Mouse (Mus musculus) forebrain, embryonic 13.5 days (tissue): Measurements from ENCODE around the gene Tpte. TPM values are rescaled to one million over a fixed set of nuclear protein-coding genes. Genes with fewer than 3 reads are reported as not detected.
A peak's percentile ranks its signal among the peaks of the same experiment; 100 is the strongest.
"Not testable (repeated sequence)": the region's sequence is repeated elsewhere in the genome, so short reads cannot be mapped to it uniquely, and the experiment has no call there.

Source experiments
- ATAC-seq: fragments of 200-750 bp; cut with Nextera tagmentation; 2 replicates; pipeline ENCODE4 v1.8.0; 2017
- H3K27ac ChIP-seq: fragments of 300-500 bp; sonication (generic); 2 replicates; pipeline ENCODE4 v1.5.1; 2015; ENCODE audit warnings: inconsistent platforms, mild to moderate bottlenecking, moderate library complexity
- H3K27me3 ChIP-seq: fragments of 300-500 bp; sonication (generic); 2 replicates; pipeline ENCODE4 v1.6.1; 2015; ENCODE audit warnings: mild to moderate bottlenecking, inconsistent platforms
- H3K36me3 ChIP-seq: fragments of 300-500 bp; sonication (generic); 2 replicates; pipeline ENCODE4 v1.6.1; 2015; ENCODE audit warnings: mild to moderate bottlenecking, inconsistent platforms; ENCODE audit not compliant: poor library complexity, severe bottlenecking
- H3K4me1 ChIP-seq: fragments of 300-500 bp; sonication (generic); 2 replicates; pipeline ENCODE4 v1.6.1; 2015; ENCODE audit warnings: inconsistent platforms
- H3K4me2 ChIP-seq: fragments of 300-500 bp; sonication (generic); 2 replicates; pipeline ENCODE4 v1.6.1; 2015; ENCODE audit warnings: inconsistent platforms, mild to moderate bottlenecking, moderate library complexity
- H3K4me3 ChIP-seq: fragments of 300-500 bp; sonication (generic); 2 replicates; pipeline ENCODE4 v1.5.1; 2015; ENCODE audit warnings: mild to moderate bottlenecking, inconsistent platforms
- H3K9ac ChIP-seq: fragments of 300-500 bp; sonication (generic); 2 replicates; pipeline ENCODE4 v1.6.1; 2015; ENCODE audit warnings: mild to moderate bottlenecking, inconsistent platforms
- H3K9me3 ChIP-seq: fragments of 300-500 bp; sonication (generic); replicated peaks from 2 replicates; pipeline ENCODE4 v1.6.1; 2016; ENCODE audit warnings: inconsistent platforms
- WGBS: fragments of 180-500 bp; shearing (Covaris S2); methylation state at CpG from one replicate; pipeline ENCODE4 v1.1.7; 2015; 5-methylcytosine and 5-hydroxymethylcytosine counted together
- polyA plus RNA-seq: library from polyadenylated mRNA; unstranded; fragments of >200 nt; fragmentation: Nextera tagmentation; extraction: Ambion mirVana; gene quantifications from 2 replicates; pipeline ENCODE4 v1.2.1, GENCODE M21; 2015

Gene Tpte
- polyA plus RNA-seq, 1 experiment from 2014 or later, result not detected

DNA sequence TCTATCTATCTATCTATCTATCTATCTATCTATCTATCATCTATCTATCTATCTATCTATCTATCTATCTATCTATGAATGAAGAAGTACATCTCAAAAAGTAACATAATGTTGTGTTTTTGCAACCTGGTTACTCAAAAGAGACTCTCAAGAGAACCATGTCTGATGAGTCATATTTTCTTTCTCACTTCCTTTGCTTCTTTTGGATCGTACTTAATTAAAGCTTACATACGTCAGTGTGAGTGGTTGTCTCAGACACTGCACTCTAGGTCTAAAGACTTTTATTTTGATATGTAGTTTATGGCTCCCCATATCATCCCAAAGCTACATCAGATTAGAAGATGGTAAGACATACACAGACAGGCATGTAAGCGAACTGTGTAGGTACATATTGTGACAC lies 10.1 kb upstream of the Tpte start:
- no peak overlapping the region for H3K4me2 ChIP-seq
- H3K27ac ChIP-seq, result no peak overlapping the region
- 84% methylated on average over 3 of the region's 3 CpGs for WGBS
- no peaks in the 10 kb centered on the region for H3K27me3 ChIP-seq
- no peaks in the 10 kb centered on the region for H3K4me1 ChIP-seq
- H3K9ac ChIP-seq, result no peak overlapping the region
- H3K4me3 ChIP-seq, result no peak overlapping the region
- no peaks in the 10 kb centered on the region for H3K36me3 ChIP-seq
- no peak for ATAC-seq
- H3K9me3 ChIP-seq, result no peaks in the 10 kb centered on the region

DNA sequence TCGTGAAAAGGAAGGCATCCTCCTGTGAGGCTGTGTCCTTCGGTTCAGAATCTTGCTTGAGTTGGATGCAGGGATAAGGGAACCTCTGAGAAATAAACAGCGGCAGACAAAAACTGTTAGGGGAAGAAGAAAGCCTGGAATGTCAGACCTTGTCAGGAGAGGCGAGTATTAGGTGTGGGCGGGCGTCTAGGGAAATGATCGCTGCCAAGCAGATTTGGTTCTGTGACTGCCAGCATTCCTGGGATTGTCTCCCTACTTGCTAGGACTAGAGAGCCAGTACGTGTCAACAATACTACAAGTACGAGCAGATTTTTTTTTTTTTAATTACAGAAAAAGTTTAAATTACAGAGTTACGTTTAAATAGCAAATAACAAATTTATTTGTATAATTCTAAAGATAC lies 8.6 kb upstream of the Tpte start:
- 79% methylated on average over 10 of the region's 10 CpGs for WGBS

DNA sequence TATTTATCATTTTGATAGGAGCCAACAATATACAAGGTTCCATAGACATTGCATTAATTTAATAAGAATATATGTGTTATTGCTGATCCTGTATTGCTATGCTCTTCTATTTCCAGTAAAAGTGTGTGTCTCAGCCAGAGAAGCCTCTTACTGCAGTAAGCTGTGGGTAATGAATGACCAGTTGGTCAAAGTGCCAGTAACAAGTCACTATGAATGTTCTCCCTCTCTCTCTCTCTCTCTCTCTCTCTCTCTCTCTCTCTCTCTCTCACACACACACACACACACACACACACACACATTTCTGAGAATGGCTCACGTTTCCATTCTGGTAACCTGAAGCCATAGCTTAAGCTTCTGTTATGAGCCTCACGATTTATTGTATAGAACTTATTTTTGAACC lies 19.1 kb downstream of the Tpte start:
- H3K36me3 ChIP-seq, result no peaks in the 10 kb centered on the region
- H3K4me3 ChIP-seq, result no peak overlapping the region
- no peak overlapping the region for H3K4me2 ChIP-seq
- ATAC-seq, result no peak
- H3K9ac ChIP-seq, result no peak overlapping the region
- H3K27ac ChIP-seq, result no peak overlapping the region
- no peaks in the 10 kb centered on the region for H3K27me3 ChIP-seq
- WGBS, result 39% methylated on average over 2 of the region's 2 CpGs
- H3K9me3 ChIP-seq, result no peaks in the 10 kb centered on the region
- peaks cover 8% of the 10 kb centered on the region for H3K4me1 ChIP-seq

More for the DNA sequence above, 8.6 kb upstream of the Tpte start:
- no peak overlapping the region for H3K27ac ChIP-seq
- H3K9me3 ChIP-seq, result no peaks in the 10 kb centered on the region
- no peak overlapping the region for H3K4me3 ChIP-seq
- no peaks in the 10 kb centered on the region for H3K36me3 ChIP-seq
- ATAC-seq, result no peak
- no peaks in the 10 kb centered on the region for H3K4me1 ChIP-seq
- H3K4me2 ChIP-seq, result no peak overlapping the region
- no peaks in the 10 kb centered on the region for H3K27me3 ChIP-seq
- H3K9ac ChIP-seq, result no peak overlapping the region

DNA sequence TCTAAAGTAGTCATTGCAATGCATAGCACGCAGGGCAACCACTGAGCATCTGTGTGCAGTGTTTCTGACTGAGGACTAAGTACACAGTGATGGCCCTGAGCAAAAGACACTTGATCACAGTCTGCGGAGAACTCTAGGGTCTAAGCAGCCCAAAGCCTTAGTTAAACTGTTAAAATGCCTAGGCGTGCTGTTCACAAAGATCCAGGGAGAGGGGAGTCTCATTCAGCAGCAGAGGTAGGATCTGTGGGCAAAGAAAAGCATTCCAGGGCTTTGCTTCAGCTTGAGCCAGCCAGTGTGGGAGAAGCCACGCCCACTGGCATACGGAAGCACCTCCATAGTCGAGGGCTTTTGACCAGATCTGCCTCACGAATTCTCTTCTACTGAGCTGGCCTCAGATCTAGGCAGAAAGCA lies 19.7 kb downstream of the Tpte start:
- WGBS, result 14% methylated on average over 7 of the region's 7 CpGs
- H3K27me3 ChIP-seq, result no peaks in the 10 kb centered on the region
- no peaks in the 10 kb centered on the region for H3K9me3 ChIP-seq
- H3K4me3 ChIP-seq, result peak overlapping the region; percentile 26
- no peak overlapping the region for H3K27ac ChIP-seq
- H3K9ac ChIP-seq, result 0 out of 2 replicates have a peak overlapping the region, but pooled peaks have one; percentile 21
- peak overlapping the region; percentile 56 for H3K4me2 ChIP-seq
- H3K36me3 ChIP-seq, result no peaks in the 10 kb centered on the region
- peaks cover 8% of the 10 kb centered on the region for H3K4me1 ChIP-seq
- peak; percentile 91 for ATAC-seq

DNA sequence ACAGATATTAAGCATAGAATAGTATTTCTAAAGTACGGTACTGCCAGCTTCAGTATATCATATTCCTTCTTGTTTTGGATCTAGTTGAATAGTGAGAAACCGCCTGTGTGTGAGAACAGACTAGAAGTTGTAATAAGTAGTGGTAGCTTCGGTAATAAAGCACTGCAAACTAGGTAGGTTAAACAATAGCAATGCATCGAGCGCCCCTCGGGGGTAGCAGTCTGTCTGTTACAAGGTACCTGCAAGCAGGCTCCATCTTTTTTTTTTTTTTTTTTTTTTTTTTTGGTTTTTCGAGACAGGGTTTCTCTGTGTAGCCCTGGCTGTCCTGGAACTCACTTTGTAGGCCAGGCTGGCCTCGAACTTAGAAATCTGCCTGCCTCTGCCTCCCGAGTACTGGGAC lies 20.8 kb downstream of the Tpte start:
- not testable (repeated sequence) for H3K4me3 ChIP-seq, H3K4me1 ChIP-seq, H3K9ac ChIP-seq, H3K27ac ChIP-seq, H3K4me2 ChIP-seq, ATAC-seq, H3K36me3 ChIP-seq, H3K27me3 ChIP-seq, H3K9me3 ChIP-seq
- WGBS, result 86% methylated on average over 9 of the region's 9 CpGs

DNA sequence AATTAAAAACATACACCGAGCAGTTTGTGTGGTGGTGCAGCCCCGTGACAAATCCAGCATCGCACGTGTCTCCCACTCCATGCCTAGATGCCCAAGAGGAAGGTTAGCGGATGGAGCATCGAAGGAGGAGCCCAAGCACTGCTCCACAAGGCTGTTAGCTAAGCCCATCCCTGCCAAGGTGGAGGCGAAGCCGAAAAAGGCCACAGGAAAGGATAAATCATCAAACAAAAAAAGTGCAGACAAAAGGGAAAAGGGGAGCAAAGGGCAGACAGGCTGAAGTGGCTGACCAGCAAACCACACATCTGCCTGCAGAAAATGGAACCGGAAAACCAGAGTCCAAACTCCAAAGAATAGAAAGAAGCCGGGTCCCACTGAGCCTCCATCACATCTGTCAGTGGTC lies 23.8 kb downstream of the Tpte start:
- Histone ChIP-seq H3K4me1 (peaks cover 8% of the 10 kb centered on the region), H3K27ac (no peak overlapping the region), H3K27me3 (no peaks in the 10 kb centered on the region), H3K9me3 (no peaks in the 10 kb centered on the region), H3K4me2 (no peak overlapping the region), H3K9ac (no peak overlapping the region), H3K4me3 (no peak overlapping the region), H3K36me3 (no peaks in the 10 kb centered on the region)
- 79% methylated on average over 10 of the region's 10 CpGs for WGBS
- ATAC-seq, result no peak

DNA sequence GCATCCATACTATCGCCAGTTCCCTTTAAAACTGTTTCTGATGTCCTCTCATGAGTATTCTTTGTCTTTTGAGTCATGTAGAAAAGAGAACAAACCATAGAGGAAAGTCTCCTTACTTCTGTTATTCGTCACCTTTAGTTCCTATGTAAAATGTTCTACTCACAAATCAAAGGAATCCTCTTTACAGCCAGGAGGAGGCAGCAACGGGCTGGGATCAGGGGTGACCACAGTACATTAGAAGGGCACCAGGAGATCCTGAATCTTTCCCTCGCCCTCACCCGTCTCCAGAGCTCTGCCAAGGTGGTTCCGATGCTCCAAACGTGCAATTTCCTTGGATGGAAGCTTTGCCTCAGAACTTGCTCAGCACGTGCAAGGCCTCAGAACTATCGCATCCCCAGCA lies 28.2 kb downstream of the Tpte start:
- WGBS, result 73% methylated on average over 9 of the region's 9 CpGs

DNA sequence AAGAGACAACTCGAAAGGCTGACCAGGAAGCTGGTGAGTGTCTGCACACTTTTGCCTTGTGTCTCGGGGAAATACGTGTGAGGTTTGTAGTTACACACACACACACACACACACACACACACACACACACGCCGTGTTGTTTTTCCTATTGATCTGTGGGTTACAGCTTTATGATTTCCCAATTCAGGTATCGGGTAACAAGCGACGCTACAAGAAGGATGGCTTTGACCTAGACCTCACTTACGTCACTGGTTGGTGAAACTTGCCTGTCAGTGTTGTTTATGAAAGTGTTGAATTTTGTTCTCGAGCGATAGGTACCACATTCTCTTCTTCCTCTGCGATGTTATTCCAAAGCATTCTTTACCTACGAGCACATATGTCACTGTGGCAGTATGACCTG lies 52.2 kb downstream of the Tpte start:
- H3K27me3 ChIP-seq, result no peaks in the 10 kb centered on the region
- H3K4me2 ChIP-seq, result no peak overlapping the region
- no peaks in the 10 kb centered on the region for H3K36me3 ChIP-seq
- 93% methylated on average over 13 of the region's 13 CpGs for WGBS
- H3K4me1 ChIP-seq, result no peaks in the 10 kb centered on the region
- no peak overlapping the region for H3K4me3 ChIP-seq
- ATAC-seq, result no peak
- no peak overlapping the region for H3K27ac ChIP-seq
- no peaks in the 10 kb centered on the region for H3K9me3 ChIP-seq
- no peak overlapping the region for H3K9ac ChIP-seq

More for the DNA sequence above, 28.2 kb downstream of the Tpte start:
- no peaks in the 10 kb centered on the region for H3K36me3 ChIP-seq
- no peaks in the 10 kb centered on the region for H3K27me3 ChIP-seq
- no peaks in the 10 kb centered on the region for H3K9me3 ChIP-seq
- H3K4me2 ChIP-seq, result no peak overlapping the region
- no peak overlapping the region for H3K4me3 ChIP-seq
- no peaks in the 10 kb centered on the region for H3K4me1 ChIP-seq
- no peak overlapping the region for H3K9ac ChIP-seq
- H3K27ac ChIP-seq, result no peak overlapping the region
- ATAC-seq, result no peak

DNA sequence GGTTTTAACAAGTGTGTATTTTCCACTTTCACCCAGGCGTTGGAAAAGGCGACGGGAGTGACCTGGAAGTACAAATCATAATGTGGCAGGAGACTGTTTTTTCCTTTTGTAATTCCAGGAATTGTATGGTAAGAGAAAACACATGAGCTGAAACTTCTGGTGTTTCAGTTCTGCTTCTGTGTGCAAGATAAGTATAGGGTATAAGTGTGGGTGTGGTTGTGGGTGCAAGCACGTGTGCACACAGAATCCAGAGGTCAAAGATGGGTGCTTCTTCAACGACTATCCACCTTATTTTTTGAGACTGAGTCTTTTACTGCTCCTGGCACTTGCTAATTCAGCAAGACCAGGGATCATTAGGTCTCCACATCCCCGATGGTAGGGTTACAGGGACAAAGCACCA lies 76.1 kb downstream of the Tpte start:
- H3K9me3 ChIP-seq, result no peaks in the 10 kb centered on the region
- H3K27ac ChIP-seq, result no peak overlapping the region
- H3K27me3 ChIP-seq, result no peaks in the 10 kb centered on the region
- no peaks in the 10 kb centered on the region for H3K4me1 ChIP-seq
- H3K36me3 ChIP-seq, result no peaks in the 10 kb centered on the region
- WGBS, result 89% methylated on average over 6 of the region's 6 CpGs
- no peak overlapping the region for H3K4me3 ChIP-seq
- no peak overlapping the region for H3K9ac ChIP-seq
- ATAC-seq, result no peak
- H3K4me2 ChIP-seq, result no peak overlapping the region

DNA sequence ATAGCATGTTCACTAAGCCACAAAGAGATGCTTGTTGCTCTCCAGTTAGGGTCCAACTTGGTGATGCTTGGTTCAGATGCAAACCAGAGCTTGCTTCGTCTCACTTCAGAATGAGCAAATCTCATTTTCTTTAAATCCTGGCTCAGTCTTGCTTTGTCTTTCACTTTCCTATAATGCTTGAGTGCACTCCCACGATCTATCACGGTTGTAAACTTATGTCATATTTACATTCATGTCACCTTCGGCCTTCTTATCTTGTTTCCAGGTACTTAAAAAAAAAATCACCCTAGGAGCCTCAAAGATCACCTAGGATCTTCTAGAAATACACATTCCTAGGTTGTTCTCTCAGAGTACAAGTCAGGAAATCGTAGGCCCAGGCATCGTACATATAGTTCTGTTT lies 76.6 kb downstream of the Tpte start:
- Histone ChIP-seq H3K27me3 (no peaks in the 10 kb centered on the region), H3K9me3 (no peaks in the 10 kb centered on the region), H3K36me3 (no peaks in the 10 kb centered on the region), H3K4me2 (no peak overlapping the region), H3K27ac (no peak overlapping the region), H3K4me3 (no peak overlapping the region), H3K4me1 (no peaks in the 10 kb centered on the region), H3K9ac (no peak overlapping the region)
- WGBS, result 92% methylated on average over 6 of the region's 6 CpGs
- no peak for ATAC-seq

DNA sequence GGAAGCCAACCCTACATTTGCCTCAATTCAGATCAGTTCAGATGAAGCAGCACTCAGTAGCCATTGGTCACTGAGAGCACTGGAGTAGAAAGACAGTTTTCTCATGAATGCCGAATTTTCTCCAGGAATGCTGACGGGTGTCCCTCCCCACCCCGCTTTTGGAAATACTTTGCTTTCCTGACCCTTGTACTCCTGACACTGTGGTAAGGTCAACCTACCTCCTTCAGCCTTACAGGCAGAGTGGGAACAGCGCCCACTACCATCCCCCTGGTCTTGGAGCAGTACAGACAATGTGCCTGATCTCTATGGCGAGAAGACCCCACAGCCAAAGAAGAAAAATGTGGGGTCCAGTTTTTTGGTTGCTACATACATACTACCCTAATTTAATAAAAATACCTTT lies 93.1 kb downstream of the Tpte start:
- 92% methylated on average over 5 of the region's 5 CpGs for WGBS
- H3K9me3 ChIP-seq, result no peaks in the 10 kb centered on the region
- H3K4me1 ChIP-seq, result no peaks in the 10 kb centered on the region
- peaks cover 9% of the 10 kb centered on the region for H3K36me3 ChIP-seq
- no peaks in the 10 kb centered on the region for H3K27me3 ChIP-seq
- ATAC-seq, result no peak
- no peak overlapping the region for H3K4me2 ChIP-seq
- no peak overlapping the region for H3K4me3 ChIP-seq
- no peak overlapping the region for H3K27ac ChIP-seq
- H3K9ac ChIP-seq, result no peak overlapping the region

DNA sequence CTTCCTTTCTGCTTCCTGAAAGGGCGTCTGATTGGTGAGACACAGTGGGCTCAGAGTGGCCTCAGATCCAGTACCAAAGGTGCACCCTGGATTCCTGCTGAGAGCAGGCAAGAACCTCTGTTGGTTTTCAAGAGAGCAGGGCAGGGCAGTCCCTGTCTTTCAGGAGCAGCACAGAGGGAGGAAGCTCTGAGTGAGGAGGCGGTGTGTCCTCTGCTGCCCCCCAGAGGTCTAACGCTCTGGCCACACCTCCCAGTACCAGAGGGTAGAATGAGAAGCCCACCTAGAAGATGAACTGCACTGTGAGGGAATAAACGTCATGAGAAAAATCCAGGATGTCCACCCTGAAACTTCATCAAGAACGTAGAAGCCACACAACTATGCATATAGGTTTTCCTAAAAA lies 93.7 kb downstream of the Tpte start:
- peak; percentile 71; the same call in 1 of the 2 replicates for ATAC-seq
- Histone ChIP-seq H3K9me3 (no peaks in the 10 kb centered on the region), H3K36me3 (peaks cover 15% of the 10 kb centered on the region), H3K4me3 (no peak overlapping the region), H3K4me2 (no peak overlapping the region), H3K9ac (no peak overlapping the region), H3K4me1 (no peaks in the 10 kb centered on the region), H3K27me3 (no peaks in the 10 kb centered on the region), H3K27ac (no peak overlapping the region)
- WGBS, result 38% methylated on average over 5 of the region's 5 CpGs

DNA sequence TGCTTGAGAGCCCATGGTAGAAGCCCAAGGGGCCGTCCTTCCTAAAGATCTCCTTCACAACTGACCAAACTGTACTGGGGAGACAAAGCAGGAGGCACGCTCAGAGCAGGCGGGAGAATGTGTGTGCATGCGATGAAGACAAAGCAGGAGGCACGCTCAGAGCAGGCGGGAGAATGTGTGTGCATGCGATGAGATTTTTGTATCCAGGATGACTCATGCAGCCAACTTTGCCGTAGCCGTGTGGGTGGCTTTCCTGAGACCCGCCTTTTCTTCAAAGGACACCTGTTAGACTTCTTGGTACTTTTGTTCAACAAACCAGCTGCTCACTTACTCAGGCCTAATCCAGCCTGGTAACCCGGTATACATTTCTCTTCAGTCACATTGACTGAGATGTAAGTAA lies 97.7 kb downstream of the Tpte start:
- H3K4me2 ChIP-seq, result no peak overlapping the region
- WGBS, result 94% methylated on average over 11 of the region's 11 CpGs
- H3K9me3 ChIP-seq, result no peaks in the 10 kb centered on the region
- no peak for ATAC-seq
- H3K4me1 ChIP-seq, result no peaks in the 10 kb centered on the region
- H3K27ac ChIP-seq, result no peak overlapping the region
- no peaks in the 10 kb centered on the region for H3K27me3 ChIP-seq
- H3K36me3 ChIP-seq, result peaks cover 23% of the 10 kb centered on the region
- no peak overlapping the region for H3K4me3 ChIP-seq
- no peak overlapping the region for H3K9ac ChIP-seq
